Mouse (Mus musculus) embryonic fibroblast, embryonic 13.5 days (primary cell): ENCODE measurements around the gene Smad6.

Experiments
- CTCF ChIP-seq: IDR thresholded peaks from 2 replicates; pipeline ENCODE4 v1.5.1; 2011; ENCODE audit warnings: mild to moderate bottlenecking, control low read depth, low read length, moderate library complexity, borderline replicate concordance; ENCODE audit not compliant: insufficient read depth
- POLR2A ChIP-seq: IDR thresholded peaks from 2 replicates; pipeline ENCODE4 v1.6.1; 2011; ENCODE audit warnings: low read depth, mild to moderate bottlenecking, control low read depth, low read length, moderate library complexity

DNA sequence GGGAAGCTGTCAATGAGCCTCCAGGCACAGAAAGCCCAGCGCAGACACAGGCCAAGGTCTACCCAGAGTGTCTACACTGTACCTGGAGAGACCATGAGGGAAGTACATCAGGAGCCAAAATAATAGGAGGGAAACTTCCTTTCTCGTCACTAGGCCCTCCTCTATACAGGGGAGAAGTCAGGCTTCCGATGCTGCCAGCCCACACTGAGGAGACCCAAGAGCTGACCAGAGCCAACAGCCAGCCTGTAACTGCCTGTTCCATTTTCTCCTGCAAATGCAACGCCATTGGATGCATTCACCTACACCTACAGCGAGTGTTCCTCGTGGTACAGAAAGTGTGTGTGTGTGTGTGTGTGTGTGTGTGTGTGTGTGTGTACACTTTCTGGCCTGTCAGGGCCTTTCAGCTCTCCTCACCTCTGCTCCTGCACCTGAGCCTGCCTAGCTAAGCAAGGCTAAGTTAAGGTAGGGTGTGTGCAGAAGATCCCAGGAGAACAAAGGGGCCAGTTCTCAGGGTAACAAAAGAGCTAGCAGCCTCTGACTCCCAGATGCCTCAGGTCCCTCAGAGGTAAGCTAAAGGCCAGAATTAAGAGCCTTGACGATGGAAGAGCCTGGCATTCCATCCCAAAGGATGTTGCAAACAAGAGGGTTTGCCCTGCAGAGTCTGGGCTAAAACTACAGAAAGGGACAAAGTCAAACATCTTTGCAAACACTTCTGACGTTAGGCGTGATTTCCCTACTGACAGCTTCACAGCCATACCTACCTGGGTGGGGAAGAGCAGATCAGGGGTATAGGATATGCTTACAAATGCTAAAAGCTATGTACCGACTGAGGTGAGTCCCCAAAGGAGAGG is 2.6 kb downstream of the Smad6 start:
- no peak for TF ChIP-seq POLR2A
- TF ChIP-seq CTCF: no peak
